Mouse (Mus musculus) stomach, embryonic 15.5 days (tissue): ENCODE data around the gene Pla2g2d. TPM values are rescaled to one million over a fixed set of nuclear protein-coding genes. Genes with fewer than 3 reads are reported as not detected.
A peak's percentile ranks its signal among the peaks of the same experiment; 100 is the strongest.

Experiments
- ATAC-seq: fragments of 200-750 bp; cut with Nextera tagmentation; 2 replicates; pipeline ENCODE4 v1.8.0; 2017; ENCODE audit warnings: low read depth, moderate number of reproducible peaks, moderate TSS enrichment; ENCODE audit not compliant: insufficient read depth, low FRiP score
- H3K27ac ChIP-seq: fragments of 300-500 bp; sonication (generic); 2 replicates; pipeline ENCODE4 v1.5.1; 2015; ENCODE audit warnings: mild to moderate bottlenecking, inconsistent platforms
- H3K27me3 ChIP-seq: fragments of 300-500 bp; sonication (generic); replicated peaks from 2 replicates; pipeline ENCODE4 v1.6.1; 2015; ENCODE audit warnings: inconsistent platforms
- H3K36me3 ChIP-seq: fragments of 300-500 bp; sonication (generic); 2 replicates; pipeline ENCODE4 v1.6.1; 2015; ENCODE audit warnings: inconsistent platforms
- H3K4me1 ChIP-seq: fragments of 300-500 bp; sonication (generic); 2 replicates; pipeline ENCODE4 v1.6.1; 2015; ENCODE audit warnings: inconsistent platforms
- H3K4me2 ChIP-seq: fragments of 300-500 bp; sonication (generic); 2 replicates; pipeline ENCODE4 v1.6.1; 2015; ENCODE audit warnings: mild to moderate bottlenecking, inconsistent platforms
- H3K4me3 ChIP-seq: fragments of 300-500 bp; sonication (generic); replicated peaks from 2 replicates; pipeline ENCODE4 v1.5.1; 2015; ENCODE audit warnings: inconsistent platforms
- H3K9ac ChIP-seq: fragments of 300-500 bp; sonication (generic); 2 replicates; pipeline ENCODE4 v1.6.1; 2015; ENCODE audit warnings: inconsistent platforms
- H3K9me3 ChIP-seq: fragments of 300-500 bp; sonication (generic); 2 replicates; pipeline ENCODE4 v1.6.1; 2016; ENCODE audit warnings: inconsistent platforms
- WGBS: fragments of 180-500 bp; shearing (Covaris S2); methylation state at CpG from one replicate; pipeline ENCODE4 v1.1.7; 2015; 5-methylcytosine and 5-hydroxymethylcytosine counted together
- polyA plus RNA-seq: library from polyadenylated mRNA; unstranded; fragments of >200 nt; fragmentation: Nextera tagmentation; extraction: Ambion mirVana; gene quantifications from 2 replicates; pipeline ENCODE4 v1.2.1, GENCODE M21; 2015

Gene Pla2g2d
- 0.62 and 1.1 TPM in 2 replicates for polyA plus RNA-seq

DNA sequence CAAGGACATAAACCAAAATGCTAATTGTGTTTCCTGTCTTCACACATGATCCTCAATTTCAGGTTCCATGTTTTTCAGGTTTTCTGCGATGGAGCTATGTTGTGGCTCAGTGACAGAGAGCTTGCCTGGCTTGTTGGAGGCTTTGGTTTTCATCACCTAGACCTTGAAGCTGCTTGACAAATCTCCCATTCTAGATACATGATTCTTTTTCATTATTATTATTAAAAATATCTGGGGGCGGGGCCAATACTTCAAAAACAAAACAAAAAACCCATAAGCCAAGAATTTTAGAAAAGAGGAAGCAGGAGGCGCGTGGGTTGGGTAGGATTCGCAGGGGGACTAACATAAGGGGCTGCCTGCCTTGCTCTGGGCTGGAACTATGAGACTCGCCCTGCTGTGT lies at the start of gene Pla2g2d:
Gene Pla2g2d (plus strand): TSS at position 301 of the 400 bp plus-strand sequence.
- Histone ChIP-seq H3K9ac (no peak within 1 kb of the TSS), H3K4me3 (no peak within 1 kb of the TSS), H3K27ac (no peak within 1 kb of the TSS), H3K4me2 (no peak within 1 kb of the TSS), H3K36me3 (no peaks in the 10 kb centered on the region), H3K27me3 (no peaks in the 10 kb centered on the region), H3K9me3 (no peaks in the 10 kb centered on the region), H3K4me1 (0 out of 2 replicates have a peak, but pooled peaks cover 6% of the 10 kb centered on the region)
- no peak for ATAC-seq
- WGBS = 74% methylated on average over 6 of the region's 6 CpGs

DNA sequence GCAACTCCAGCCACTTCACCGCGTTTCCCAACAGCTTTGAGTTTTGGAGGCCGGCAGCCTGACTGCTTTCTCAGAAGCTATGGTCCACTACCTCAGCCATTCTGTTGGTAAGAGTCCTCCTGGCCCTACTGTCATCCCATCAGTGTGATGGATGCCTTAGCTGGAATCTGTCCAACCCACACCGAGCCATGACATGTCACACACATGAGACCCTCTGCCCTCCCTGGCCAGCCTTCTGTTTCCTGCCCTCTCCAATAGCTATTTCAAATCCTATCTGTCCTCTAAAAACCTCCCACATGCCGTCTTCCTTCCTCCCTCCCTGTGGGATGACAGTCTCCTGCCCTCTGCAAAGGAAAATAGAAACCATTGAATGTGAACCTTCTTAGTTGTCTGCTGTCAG lies 49.8 kb upstream of the Pla2g2d start:
- Histone ChIP-seq H3K36me3 (no peaks in the 10 kb centered on the region), H3K9ac (no peak overlapping the region), H3K27ac (peak overlapping the region; percentile 36; the same call in 1 of the 2 replicates), H3K4me1 (peaks cover 26% of the 10 kb centered on the region; the same call in 1 of the 2 replicates), H3K9me3 (no peaks in the 10 kb centered on the region), H3K4me3 (no peak overlapping the region), H3K4me2 (no peak overlapping the region), H3K27me3 (no peaks in the 10 kb centered on the region)
- no peak for ATAC-seq
- 60% methylated on average over 5 of the region's 5 CpGs for WGBS

GRCm38 (mm10) chr4:138729018-138729703 lies 46.4 kb upstream of the Pla2g2d start:
- Histone ChIP-seq H3K9me3 (no peaks in the 10 kb centered on the region), H3K4me1 (peaks cover 12% of the 10 kb centered on the region; the same call in 1 of the 2 replicates), H3K36me3 (no peaks in the 10 kb centered on the region), H3K9ac (no peak overlapping the region), H3K4me2 (no peak overlapping the region), H3K4me3 (no peak overlapping the region), H3K27ac (no peak overlapping the region), H3K27me3 (no peaks in the 10 kb centered on the region)
- 52% methylated on average over 9 of the region's 9 CpGs for WGBS
- ATAC-seq = peak; percentile 24; the same call in 1 of the 2 replicates

DNA sequence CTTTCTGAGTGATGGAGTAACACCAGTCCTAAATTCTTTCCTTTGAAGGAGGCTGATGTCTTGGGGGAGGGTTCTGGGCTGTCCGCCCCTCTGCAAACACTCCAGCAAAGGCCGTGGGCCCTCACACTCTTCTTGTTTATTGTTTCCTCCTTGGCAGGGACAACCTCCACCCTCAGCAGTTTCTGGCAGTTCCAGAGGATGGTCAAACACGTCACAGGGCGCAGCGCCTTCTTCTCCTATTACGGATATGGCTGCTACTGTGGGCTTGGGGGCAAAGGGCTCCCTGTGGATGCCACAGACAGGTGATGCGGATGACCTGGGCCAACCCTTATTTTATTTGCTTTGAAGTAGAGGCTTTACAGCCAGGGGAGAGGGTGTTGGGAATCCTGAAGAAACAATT lies 41.4 kb upstream of the Pla2g2d start:
- peaks cover 17% of the 10 kb centered on the region for H3K4me1 ChIP-seq
- 57% methylated on average over 7 of the region's 7 CpGs for WGBS
- H3K27me3 ChIP-seq = no peaks in the 10 kb centered on the region
- H3K9ac ChIP-seq = no peak overlapping the region
- H3K27ac ChIP-seq = no peak overlapping the region
- no peak for ATAC-seq
- no peak overlapping the region for H3K4me2 ChIP-seq
- H3K4me3 ChIP-seq = no peak overlapping the region
- H3K9me3 ChIP-seq = no peaks in the 10 kb centered on the region
- no peaks in the 10 kb centered on the region for H3K36me3 ChIP-seq

- H3K9ac ChIP-seq = no peak overlapping the region
- no peak overlapping the region for H3K27ac ChIP-seq
- H3K27me3 ChIP-seq = no peaks in the 10 kb centered on the region
- H3K36me3 ChIP-seq = no peaks in the 10 kb centered on the region
- WGBS = 89% methylated on average over 4 of the region's 4 CpGs
- no peak for ATAC-seq
- peaks cover 22% of the 10 kb centered on the region for H3K4me1 ChIP-seq
- no peaks in the 10 kb centered on the region for H3K9me3 ChIP-seq
- no peak overlapping the region for H3K4me2 ChIP-seq
- H3K4me3 ChIP-seq = no peak overlapping the region
Measured at GRCm38 (mm10) chr4:138734863-138735262, 40.7 kb upstream of the Pla2g2d start.

DNA sequence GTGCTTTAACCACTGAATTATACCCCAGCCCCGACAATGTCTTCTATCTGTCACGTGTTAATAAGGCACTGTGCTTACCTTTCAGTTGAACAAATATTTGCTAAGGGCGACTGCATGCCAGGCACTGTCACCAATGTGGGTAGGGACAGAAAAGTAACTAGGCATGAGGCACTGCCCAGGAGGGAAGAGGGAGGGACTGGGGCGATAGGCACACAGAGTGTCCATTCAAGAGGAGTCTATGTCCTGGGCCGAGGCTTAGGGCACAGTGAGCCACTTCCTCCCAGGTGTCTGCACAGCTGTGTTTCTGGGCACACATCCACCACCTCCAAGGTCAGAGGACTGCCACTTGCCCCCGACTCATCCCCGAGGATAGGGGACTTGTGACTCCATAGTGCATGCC lies 38.5 kb upstream of the Pla2g2d start, which contains the start of gene Ubxn10:
Gene Ubxn10 (minus strand): TSS at position 137 of the 400 bp plus-strand sequence.
- Histone ChIP-seq H3K27ac (peak within 1 kb of the TSS; percentile 77), H3K4me3 (no peak within 1 kb of the TSS), H3K9me3 (no peaks in the 10 kb centered on the region), H3K36me3 (no peaks in the 10 kb centered on the region), H3K9ac (no peak within 1 kb of the TSS), H3K27me3 (no peaks in the 10 kb centered on the region), H3K4me2 (no peak within 1 kb of the TSS), H3K4me1 (peaks cover 22% of the 10 kb centered on the region)
- 40% methylated on average over 7 of the region's 7 CpGs for WGBS
- ATAC-seq = peak; percentile 77

DNA sequence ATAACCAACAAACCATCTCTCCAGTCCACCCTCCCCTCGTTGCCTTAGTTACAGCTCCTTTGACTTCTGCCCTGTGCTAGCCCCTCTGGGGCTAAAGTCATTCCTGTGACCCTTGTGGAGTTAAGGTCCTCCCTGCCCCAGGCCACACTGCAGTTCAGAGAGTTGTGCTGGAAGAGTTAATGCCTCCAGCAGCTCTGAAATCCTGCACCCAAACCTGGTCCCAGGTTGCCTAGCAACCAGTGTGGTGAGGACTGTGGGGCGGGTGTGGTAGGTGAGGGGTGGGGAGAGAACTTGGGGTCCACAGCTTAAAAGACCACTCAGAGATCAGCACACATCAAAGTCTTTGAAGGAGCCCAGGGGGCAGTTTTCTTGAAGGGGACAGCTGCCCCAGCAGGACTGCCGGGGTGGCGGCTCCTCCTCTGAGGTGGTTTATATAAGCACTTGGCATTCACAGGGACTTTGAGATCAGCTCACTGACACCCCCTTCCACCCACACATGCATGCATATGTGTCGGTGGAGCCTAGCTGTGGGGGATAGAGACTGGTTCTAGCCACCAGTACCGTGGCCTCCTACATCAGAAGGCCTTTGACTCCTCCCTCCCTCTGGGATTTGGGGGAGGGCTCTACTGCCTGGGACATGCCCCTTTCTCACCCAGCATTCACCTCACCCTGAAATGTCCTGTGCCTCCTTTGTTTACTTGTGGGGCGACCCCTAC lies 36.2 kb upstream of the Pla2g2d start:
- no peak overlapping the region for H3K27ac ChIP-seq
- no peak overlapping the region for H3K4me2 ChIP-seq
- no peak overlapping the region for H3K9ac ChIP-seq
- H3K4me3 ChIP-seq = no peak overlapping the region
- H3K4me1 ChIP-seq = peaks cover 22% of the 10 kb centered on the region
- no peaks in the 10 kb centered on the region for H3K9me3 ChIP-seq
- no peaks in the 10 kb centered on the region for H3K36me3 ChIP-seq
- WGBS = 19% methylated on average over 7 of the region's 7 CpGs
- no peak for ATAC-seq
- no peaks in the 10 kb centered on the region for H3K27me3 ChIP-seq

- Histone ChIP-seq H3K9me3 (no peaks in the 10 kb centered on the region), H3K27me3 (no peaks in the 10 kb centered on the region), H3K36me3 (no peaks in the 10 kb centered on the region), H3K4me2 (no peak overlapping the region), H3K9ac (no peak overlapping the region), H3K27ac (no peak overlapping the region), H3K4me1 (0 out of 2 replicates have a peak, but pooled peaks cover 3% of the 10 kb centered on the region), H3K4me3 (no peak overlapping the region)
- 0 out of 2 replicates have a peak, but pooled peaks have one; percentile 13 for ATAC-seq
- 44% methylated on average over 4 of the region's 4 CpGs for WGBS
Measured at GRCm38 (mm10) chr4:138745884-138746283, 29.7 kb upstream of the Pla2g2d start.

GRCm38 (mm10) chr4:138746866-138747265 lies 28.7 kb upstream of the Pla2g2d start:
- H3K9me3 ChIP-seq = no peaks in the 10 kb centered on the region
- H3K9ac ChIP-seq = no peak overlapping the region
- H3K4me1 ChIP-seq = 0 out of 2 replicates have a peak, but pooled peaks cover 3% of the 10 kb centered on the region
- H3K27me3 ChIP-seq = no peaks in the 10 kb centered on the region
- no peak overlapping the region for H3K27ac ChIP-seq
- no peaks in the 10 kb centered on the region for H3K36me3 ChIP-seq
- H3K4me3 ChIP-seq = no peak overlapping the region
- no peak overlapping the region for H3K4me2 ChIP-seq
- ATAC-seq = no peak
- 86% methylated on average over 9 of the region's 9 CpGs for WGBS

DNA sequence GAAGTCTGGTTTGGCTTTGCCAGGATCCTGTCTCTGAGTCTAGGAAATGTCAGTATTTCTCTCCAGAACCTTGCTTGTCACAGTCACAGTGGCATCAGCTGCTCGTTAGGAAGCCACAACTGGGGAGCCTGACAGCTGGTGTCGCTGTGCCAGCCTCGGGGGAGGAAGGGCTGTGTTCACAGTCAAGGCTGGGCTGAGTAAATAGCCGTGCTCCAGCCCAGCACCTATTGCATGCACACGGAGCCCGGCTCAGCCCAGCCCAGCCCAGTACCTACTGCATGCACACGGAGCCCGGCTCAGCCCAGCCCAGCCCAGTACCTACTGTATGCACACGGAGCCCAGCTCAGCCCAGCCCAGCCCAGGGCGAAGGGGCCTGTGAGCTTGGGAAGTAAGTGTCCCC lies 27.7 kb upstream of the Pla2g2d start:
- Histone ChIP-seq H3K4me3 (no peak overlapping the region), H3K4me2 (no peak overlapping the region), H3K36me3 (no peaks in the 10 kb centered on the region), H3K27me3 (no peaks in the 10 kb centered on the region), H3K27ac (no peak overlapping the region), H3K9me3 (no peaks in the 10 kb centered on the region), H3K9ac (no peak overlapping the region), H3K4me1 (0 out of 2 replicates have a peak, but pooled peaks cover 3% of the 10 kb centered on the region)
- ATAC-seq = peak; percentile 61; the same call in 1 of the 2 replicates
- WGBS = 51% methylated on average over 10 of the region's 10 CpGs

GRCm38 (mm10) chr4:138748369-138749072 lies 27.0 kb upstream of the Pla2g2d start:
- H3K27ac ChIP-seq = no peak overlapping the region
- no peaks in the 10 kb centered on the region for H3K9me3 ChIP-seq
- 0 out of 2 replicates have a peak, but pooled peaks cover 3% of the 10 kb centered on the region for H3K4me1 ChIP-seq
- H3K36me3 ChIP-seq = no peaks in the 10 kb centered on the region
- H3K9ac ChIP-seq = no peak overlapping the region
- H3K4me3 ChIP-seq = no peak overlapping the region
- H3K4me2 ChIP-seq = no peak overlapping the region
- 51% methylated on average over 8 of the region's 8 CpGs for WGBS
- H3K27me3 ChIP-seq = no peaks in the 10 kb centered on the region
- ATAC-seq = no peak
